Mouse (Mus musculus) ES-CJ7 (cell line): ENCODE results near the gene Kcnab2.

Source experiments
- DNase-seq: peaks from one replicate; pipeline ENCODE4 v3.0.0; 2011; ENCODE audit warnings: low read depth, low spot score

The Kcnab2 gene

DNA sequence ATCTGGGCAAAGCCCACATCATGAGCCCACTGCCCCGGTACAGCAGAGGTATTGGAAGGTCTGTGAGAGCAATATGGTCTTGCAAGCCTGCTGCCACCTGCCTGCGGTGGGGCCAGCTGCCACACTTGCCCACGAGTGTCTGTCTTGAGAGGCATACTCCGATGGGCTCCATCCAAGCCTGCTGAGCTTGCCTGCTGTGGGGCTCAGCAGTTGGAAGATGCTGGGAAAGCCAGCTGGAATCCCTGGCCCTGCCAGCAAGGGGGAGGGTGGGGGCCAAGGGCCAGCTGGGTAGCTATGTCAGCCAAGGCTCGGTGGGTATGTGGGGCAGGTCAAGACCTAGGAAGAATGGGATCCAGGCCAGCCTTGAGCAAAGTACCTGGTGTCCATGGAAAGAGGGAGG lies 85.5 kb downstream of the Kcnab2 start:
- DNase-seq = no peak

GRCm38 (mm10) chr4:152385644-152386043 lies 92.0 kb downstream of the Kcnab2 start:
- DNase-seq = peak; percentile 21

DNA sequence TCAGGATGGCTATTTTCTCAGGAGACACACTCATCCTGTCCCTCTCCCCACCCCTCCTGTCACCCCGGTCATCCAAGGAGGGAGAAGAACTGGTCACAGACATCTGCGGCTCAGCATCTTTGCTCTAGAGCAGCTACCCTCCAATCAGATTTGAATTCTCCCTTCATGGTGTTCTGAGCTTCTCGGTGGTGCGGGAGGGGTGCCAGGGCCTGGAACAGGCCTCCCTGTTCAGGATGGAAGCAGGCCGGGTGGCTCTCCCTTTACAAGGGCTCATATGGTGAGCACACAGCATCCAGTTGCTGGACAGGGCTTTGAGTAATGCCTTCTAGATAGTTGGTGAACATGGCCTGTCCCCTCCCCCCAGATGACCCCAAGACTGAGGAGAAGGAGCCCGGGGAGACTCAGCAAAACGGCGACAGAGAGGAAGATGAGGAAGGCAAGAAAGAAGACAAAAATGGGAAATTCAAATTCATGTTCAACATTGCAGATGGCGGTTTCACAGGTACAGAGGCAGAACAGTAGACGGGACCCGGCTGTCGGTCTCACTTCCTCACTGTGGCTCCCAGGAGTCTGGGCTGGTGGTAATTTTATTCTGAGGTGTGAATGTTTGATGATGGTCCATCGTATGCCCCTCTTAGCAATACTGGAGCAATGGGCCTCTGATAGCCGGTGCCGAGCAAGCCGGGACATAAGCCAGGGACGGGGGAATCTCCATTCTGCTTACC lies 95.0 kb downstream of the Kcnab2 start:
- DNase-seq = no peak

DNA sequence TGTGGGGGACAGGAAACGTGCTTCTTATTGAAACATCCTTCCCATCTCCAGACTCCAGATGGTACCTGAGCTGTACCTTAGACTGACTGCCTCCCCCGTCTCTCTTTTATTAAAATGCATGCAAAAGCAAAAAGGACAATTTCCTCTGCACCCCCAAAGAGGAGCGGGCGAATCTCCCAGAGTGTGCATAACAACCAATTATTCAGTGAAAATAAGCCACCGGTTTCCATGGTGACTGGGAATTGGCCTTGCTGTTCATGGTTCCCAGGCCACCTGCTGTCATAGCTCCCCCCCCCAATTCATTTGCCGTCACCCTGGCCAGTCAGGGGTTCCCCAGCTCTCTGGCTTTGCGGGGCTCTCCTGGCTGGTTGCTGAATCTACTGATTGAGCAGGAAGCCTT lies 112.4 kb downstream of the Kcnab2 start:
- no peak for DNase-seq

DNA sequence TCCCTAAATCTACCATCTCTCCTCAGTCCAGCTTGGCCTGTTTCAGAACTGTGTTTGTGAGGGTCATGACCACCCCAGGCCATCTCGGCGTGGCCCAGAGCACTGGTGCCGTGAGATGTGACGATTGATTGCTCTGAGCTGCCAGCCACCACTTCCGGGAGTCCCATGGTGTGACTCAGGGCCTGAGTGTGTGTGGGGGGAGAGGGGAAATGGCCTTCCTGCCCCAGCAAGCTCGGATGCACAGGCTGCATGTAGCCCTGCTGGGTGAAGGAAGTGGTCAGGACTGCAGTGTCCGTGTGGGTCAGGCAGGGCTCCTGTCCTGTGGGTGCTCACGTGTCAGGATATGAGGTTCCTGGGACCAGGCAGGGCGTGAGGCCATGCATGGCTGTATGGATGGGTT lies 115.5 kb downstream of the Kcnab2 start:
- no peak for DNase-seq

GRCm38 (mm10) chr4:152360855-152361254 lies 116.8 kb downstream of the Kcnab2 start:
- DNase-seq = peak; percentile 95

- peak; percentile 85 for DNase-seq
Measured at GRCm38 (mm10) chr4:152359700-152360099, 118.0 kb downstream of the Kcnab2 start.

DNA sequence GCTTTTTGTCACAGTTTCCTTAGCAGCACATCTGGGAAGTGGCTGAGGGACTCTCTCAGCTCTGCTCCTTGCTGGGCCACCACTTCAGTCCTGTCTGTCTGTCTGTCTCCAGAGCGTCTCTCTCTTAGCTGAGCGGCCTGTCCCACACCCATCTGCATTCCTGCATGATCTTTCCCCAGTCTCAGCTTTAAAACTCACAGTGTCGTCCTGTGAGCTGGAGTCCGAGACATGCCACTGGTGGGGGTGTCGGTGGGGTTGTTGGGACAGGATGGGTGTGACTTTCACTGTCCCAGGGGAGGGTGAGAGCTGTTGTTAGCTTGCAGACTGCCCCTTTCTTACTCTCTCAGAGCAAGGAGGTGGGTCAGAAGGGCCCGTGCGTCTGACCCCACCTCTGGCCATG lies 122.0 kb downstream of the Kcnab2 start:
- peak; percentile 43 for DNase-seq

DNA sequence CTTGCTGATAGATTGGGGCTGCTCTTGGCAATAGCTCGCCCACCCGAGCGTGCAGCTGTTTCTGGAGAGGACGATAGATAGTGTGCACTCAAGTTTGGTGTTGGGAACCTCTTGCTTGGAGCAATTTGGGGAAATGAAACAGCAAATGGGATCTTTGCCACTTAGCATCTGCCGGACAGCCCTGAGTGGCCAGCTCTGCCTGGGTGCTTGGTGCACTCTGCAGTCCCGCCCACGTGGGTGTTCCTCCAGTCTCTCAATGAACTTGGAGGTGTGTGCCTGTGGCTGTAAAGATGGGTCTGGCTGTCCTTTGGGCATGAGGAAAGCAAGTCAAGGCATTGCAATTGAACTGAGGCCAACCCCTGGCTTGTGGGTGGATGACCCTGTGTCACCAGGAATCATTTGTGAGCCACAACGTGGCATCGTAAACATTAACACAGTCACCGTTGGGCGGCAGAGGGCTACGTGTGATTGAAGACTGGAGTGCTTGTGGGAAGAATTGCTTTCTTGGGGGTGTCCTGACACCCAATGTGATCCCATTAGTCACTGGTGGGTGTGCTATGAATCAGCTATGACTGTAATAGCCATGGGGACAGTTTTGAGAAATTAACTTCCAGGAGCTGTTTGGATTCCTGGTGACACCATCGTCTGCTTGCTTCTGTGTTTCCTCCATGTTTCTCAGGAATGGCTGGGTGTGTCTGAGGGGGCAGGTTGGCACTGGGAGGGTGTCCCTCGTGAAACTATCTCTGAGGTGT lies 123.6 kb downstream of the Kcnab2 start:
- DNase-seq = no peak

DNA sequence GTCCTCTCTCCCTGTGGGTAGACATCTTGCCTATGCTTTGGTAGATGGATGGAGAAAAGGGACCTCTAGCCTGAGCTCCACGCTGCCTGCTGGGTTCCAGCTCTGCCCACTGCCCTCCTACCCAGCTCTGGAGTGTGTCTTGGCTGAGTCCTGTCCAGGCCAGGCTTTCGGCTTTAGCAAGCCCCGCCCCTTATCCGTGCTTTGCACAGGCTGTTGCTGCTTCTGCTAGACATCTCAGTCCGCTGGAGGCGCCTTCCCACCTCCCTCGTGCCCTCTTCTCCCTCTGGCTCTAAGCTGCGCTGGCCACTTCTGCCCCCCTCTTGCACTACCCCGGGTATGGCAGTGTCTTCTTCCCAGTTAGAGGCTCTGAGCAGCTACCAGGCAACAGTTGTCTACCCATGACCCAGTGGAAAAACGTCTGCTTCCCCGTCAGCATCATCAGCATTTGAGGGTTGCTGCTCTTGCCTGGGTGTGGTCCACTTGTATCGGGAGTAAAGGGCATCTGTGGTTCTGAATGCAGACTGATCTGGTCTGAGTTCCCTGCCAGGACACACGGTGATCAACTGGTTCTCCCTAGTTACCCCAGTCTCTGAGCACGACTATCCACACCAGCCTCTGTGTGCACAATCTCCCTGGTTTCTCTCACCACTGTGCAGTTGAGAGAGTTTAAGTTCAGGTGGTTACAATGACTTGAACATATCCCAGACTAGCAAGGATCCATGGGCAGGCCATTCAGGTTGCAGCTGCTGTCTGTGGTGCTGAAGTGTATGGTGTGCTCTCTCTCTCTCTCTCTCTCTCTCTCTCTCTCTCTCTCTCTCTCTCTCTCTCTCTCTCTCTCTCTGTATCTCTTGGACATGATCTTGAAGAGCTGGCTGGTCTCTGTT lies 126.0 kb downstream of the Kcnab2 start:
- DNase-seq = peak; percentile 72

DNA sequence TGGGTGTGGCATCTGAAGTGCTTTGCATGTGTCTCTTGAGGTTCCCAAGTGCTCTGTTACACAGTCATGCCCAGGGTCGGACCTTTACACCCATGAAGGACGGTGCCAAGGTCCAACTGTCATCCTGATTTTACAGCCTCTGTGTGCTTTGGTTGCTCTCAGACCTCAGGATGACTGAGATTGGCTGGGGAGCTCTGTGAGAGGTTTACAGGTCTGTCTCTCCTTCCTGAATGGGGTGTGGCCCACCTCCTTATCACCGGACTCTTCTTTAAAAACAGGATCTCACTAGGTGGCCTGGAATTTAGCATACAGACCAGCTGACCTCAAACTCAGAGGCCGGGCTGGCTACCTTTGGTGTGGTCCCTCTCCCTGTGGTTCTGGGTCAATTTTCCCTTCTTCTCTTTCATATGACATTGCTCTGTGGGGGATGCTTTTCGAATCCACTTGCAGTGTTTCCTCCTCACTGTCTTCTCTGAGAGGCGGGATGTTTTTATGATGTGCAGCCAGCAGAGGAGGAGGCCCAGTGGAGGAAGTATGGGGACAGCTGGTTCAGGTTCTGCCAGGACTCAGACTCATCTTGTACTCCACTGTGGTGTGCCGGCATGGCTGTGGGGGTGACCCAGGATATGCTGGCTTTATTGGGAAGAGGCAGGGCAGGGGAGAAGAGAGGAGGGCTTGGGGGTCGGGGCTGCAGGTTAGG lies 126.8 kb downstream of the Kcnab2 start:
- DNase-seq = peak; percentile 62

DNA sequence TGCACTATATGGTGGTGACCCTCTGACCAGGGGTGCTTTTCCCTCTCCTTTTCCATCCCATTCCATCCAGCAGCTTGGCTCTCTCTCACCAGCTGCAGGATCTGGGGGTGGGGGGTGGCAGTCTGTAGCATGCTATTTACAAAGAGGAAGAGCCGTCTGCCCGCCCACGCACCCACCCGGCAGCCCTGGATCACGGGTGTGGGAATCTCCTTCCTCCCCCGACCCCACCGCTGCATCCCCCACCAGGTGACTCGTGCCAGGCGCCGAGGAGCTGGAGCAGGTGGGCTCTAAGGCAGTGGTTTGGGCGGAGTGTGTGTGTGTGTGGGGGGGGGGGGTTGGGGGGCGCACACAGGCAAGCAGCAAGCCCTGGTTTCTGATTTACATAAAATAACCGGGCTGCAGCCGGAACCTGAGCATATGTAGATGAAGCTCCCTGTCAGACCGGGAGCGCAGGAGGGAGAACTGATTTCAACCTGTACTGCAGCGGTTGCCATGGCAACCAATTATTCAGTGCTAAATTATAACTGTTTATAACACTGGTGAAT lies 127.8 kb downstream of the Kcnab2 start:
- peak; percentile 69 for DNase-seq

- DNase-seq = no peak
Measured at GRCm38 (mm10) chr4:152345120-152345889, 132.4 kb downstream of the Kcnab2 start.

GRCm38 (mm10) chr4:152344651-152345050 lies 133.0 kb downstream of the Kcnab2 start:
- no peak for DNase-seq

DNA sequence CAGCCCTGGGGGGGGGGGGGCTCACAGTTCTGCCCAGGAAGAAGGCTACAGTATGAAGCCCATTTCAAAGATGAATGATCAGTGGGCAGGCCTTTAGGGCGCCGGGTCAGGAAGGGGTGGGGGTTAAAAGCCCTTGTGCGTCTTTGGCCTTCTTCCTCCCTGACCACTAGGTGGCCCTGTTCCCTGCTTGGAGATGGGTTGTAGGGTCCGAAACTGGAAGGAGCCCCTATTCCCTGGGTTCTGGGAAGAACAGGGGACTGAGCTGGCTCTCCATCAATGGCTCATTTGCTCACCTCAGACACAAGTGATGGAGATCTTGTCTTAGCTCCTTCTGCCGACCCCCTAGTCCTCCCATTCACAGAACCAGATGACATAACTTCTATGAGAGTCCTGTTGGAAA lies 134.4 kb downstream of the Kcnab2 start:
- peak; percentile 66 for DNase-seq
